Mouse (Mus musculus): ENCODE results near the gene Pea15a. TPM values are rescaled to one million over a fixed set of nuclear protein-coding genes. Genes with fewer than 3 reads are reported as not detected.

Gene Pea15a
- polyA plus RNA-seq, 1 experiment from 2014 or later, result 14.5 TPM

- no peak overlapping the region for H3K9ac ChIP-seq (replicated peaks)
- DNase-seq, result no peak
- H3K9me3 ChIP-seq (ENCODE audit: low read length), result no peaks in the 10 kb centered on the region
- H3K4me1 ChIP-seq (ENCODE audit: insufficient read depth), result peaks cover 6% of the 10 kb centered on the region
- no peak overlapping the region for H3K27ac ChIP-seq (ENCODE audit: low read depth)
- H3K27me3 ChIP-seq (ENCODE audit: insufficient read depth, low read length), result no peaks in the 10 kb centered on the region
- no peak overlapping the region for H3K4me3 ChIP-seq (ENCODE audit: low read depth, low read length)
- H3K4me2 ChIP-seq (ENCODE audit: low read depth, low read length), result no peak overlapping the region
- peaks cover 16% of the 10 kb centered on the region for H3K36me3 ChIP-seq (replicated peaks; ENCODE audit: insufficient read depth, low read length)
- ATAC-seq, result peak; percentile 71
- TF ChIP-seq EP300 (IDR thresholded peaks at IDR 0.05; ENCODE audit: low read depth), result no peak
- TF ChIP-seq CTCF (IDR thresholded peaks at IDR 0.05; ENCODE audit: low read depth), result no peak
Measured at GRCm38 (mm10) chr1:172160508-172160907, 46.1 kb downstream of the Pea15a start.

- no peaks in the 10 kb centered on the region for H3K9me3 ChIP-seq (ENCODE audit: low read length)
- no peak overlapping the region for H3K9ac ChIP-seq (replicated peaks)
- no peak overlapping the region for H3K4me3 ChIP-seq (ENCODE audit: low read depth, low read length)
- no peak for DNase-seq
- WGBS (ENCODE audit: insufficient replicate concordance), result 68% methylated on average over 4 of the region's 4 CpGs
- TF ChIP-seq EP300 (IDR thresholded peaks at IDR 0.05; ENCODE audit: low read depth) (no peak), CTCF (IDR thresholded peaks at IDR 0.05; ENCODE audit: low read depth) (no peak)
- peaks cover 16% of the 10 kb centered on the region for H3K36me3 ChIP-seq (replicated peaks; ENCODE audit: insufficient read depth, low read length)
- no peaks in the 10 kb centered on the region for H3K27me3 ChIP-seq (ENCODE audit: insufficient read depth, low read length)
- H3K4me2 ChIP-seq (ENCODE audit: low read depth, low read length), result no peak overlapping the region
- peaks cover 6% of the 10 kb centered on the region for H3K4me1 ChIP-seq (ENCODE audit: insufficient read depth)
- no peak for ATAC-seq
- H3K27ac ChIP-seq (ENCODE audit: low read depth), result no peak overlapping the region
Measured at GRCm38 (mm10) chr1:172159970-172160369, 46.6 kb downstream of the Pea15a start.

GRCm38 (mm10) chr1:172155518-172155917 lies 51.1 kb downstream of the Pea15a start:
- Histone ChIP-seq H3K4me3 (ENCODE audit: low read depth, low read length) (no peak overlapping the region), H3K27ac (ENCODE audit: low read depth) (no peak overlapping the region; the same call in 1 of the 2 replicates), H3K9me3 (ENCODE audit: low read length) (no peaks in the 10 kb centered on the region), H3K4me1 (ENCODE audit: insufficient read depth) (peaks cover 9% of the 10 kb centered on the region), H3K4me2 (ENCODE audit: low read depth, low read length) (no peak overlapping the region), H3K36me3 (replicated peaks; ENCODE audit: insufficient read depth, low read length) (peaks cover 53% of the 10 kb centered on the region), H3K27me3 (ENCODE audit: insufficient read depth, low read length) (no peaks in the 10 kb centered on the region), H3K9ac (replicated peaks) (no peak overlapping the region)
- no peak for DNase-seq
- no peak for TF ChIP-seq EP300 (IDR thresholded peaks at IDR 0.05; ENCODE audit: low read depth)
- TF ChIP-seq CTCF (IDR thresholded peaks at IDR 0.05; ENCODE audit: low read depth), result no peak
- ATAC-seq, result no peak; the same call in 1 of the 2 replicates
- WGBS (ENCODE audit: insufficient replicate concordance), result 75% methylated on average over 3 of the region's 3 CpGs

GRCm38 (mm10) chr1:172154536-172154935 lies 52.1 kb downstream of the Pea15a start:
- no peak for DNase-seq
- no peaks in the 10 kb centered on the region for H3K27me3 ChIP-seq (ENCODE audit: insufficient read depth, low read length)
- ATAC-seq, result no peak
- H3K4me1 ChIP-seq (ENCODE audit: insufficient read depth), result peaks cover 16% of the 10 kb centered on the region
- H3K4me3 ChIP-seq (ENCODE audit: low read depth, low read length), result no peak overlapping the region
- no peaks in the 10 kb centered on the region for H3K9me3 ChIP-seq (ENCODE audit: low read length)
- H3K27ac ChIP-seq (ENCODE audit: low read depth), result no peak overlapping the region
- H3K36me3 ChIP-seq (replicated peaks; ENCODE audit: insufficient read depth, low read length), result peaks cover 60% of the 10 kb centered on the region
- TF ChIP-seq EP300 (IDR thresholded peaks at IDR 0.05; ENCODE audit: low read depth) (no peak), CTCF (IDR thresholded peaks at IDR 0.05; ENCODE audit: low read depth) (no peak)
- H3K4me2 ChIP-seq (ENCODE audit: low read depth, low read length), result no peak overlapping the region
- no peak overlapping the region for H3K9ac ChIP-seq (replicated peaks)
- 87% methylated on average over 3 of the region's 3 CpGs for WGBS (ENCODE audit: insufficient replicate concordance)

- Histone ChIP-seq H3K9ac (replicated peaks) (peak overlapping the region; percentile 100), H3K4me2 (ENCODE audit: low read depth, low read length) (peak overlapping the region; percentile 69), H3K4me3 (ENCODE audit: low read depth, low read length) (peak overlapping the region; percentile 100), H3K27me3 (ENCODE audit: insufficient read depth, low read length) (no peaks in the 10 kb centered on the region), H3K4me1 (ENCODE audit: insufficient read depth) (peaks cover 22% of the 10 kb centered on the region), H3K9me3 (ENCODE audit: low read length) (no peaks in the 10 kb centered on the region), H3K27ac (ENCODE audit: low read depth) (peak overlapping the region; percentile 99), H3K36me3 (replicated peaks; ENCODE audit: insufficient read depth, low read length) (peaks cover 40% of the 10 kb centered on the region)
- no peak for DNase-seq
- TF ChIP-seq CTCF (IDR thresholded peaks at IDR 0.05; ENCODE audit: low read depth), result no peak
- no peak for TF ChIP-seq EP300 (IDR thresholded peaks at IDR 0.05; ENCODE audit: low read depth)
- WGBS (ENCODE audit: insufficient replicate concordance), result 6% methylated on average over 19 of the region's 19 CpGs
- ATAC-seq, result no peak
Measured at GRCm38 (mm10) chr1:172148955-172149815, 57.4 kb downstream of the Pea15a start.

- H3K9ac ChIP-seq (replicated peaks), result peak overlapping the region; percentile 100
- H3K27ac ChIP-seq (ENCODE audit: low read depth), result peak overlapping the region; percentile 99
- H3K4me2 ChIP-seq (ENCODE audit: low read depth, low read length), result peak overlapping the region; percentile 69
- H3K4me1 ChIP-seq (ENCODE audit: insufficient read depth), result peaks cover 22% of the 10 kb centered on the region
- DNase-seq (peak; percentile 78), ATAC-seq (peak; percentile 43)
- no peaks in the 10 kb centered on the region for H3K9me3 ChIP-seq (ENCODE audit: low read length)
- peaks cover 34% of the 10 kb centered on the region for H3K36me3 ChIP-seq (replicated peaks; ENCODE audit: insufficient read depth, low read length)
- H3K27me3 ChIP-seq (ENCODE audit: insufficient read depth, low read length), result no peaks in the 10 kb centered on the region
- WGBS (ENCODE audit: insufficient replicate concordance), result under 1% methylated on average over 40 of the region's 40 CpGs
- TF ChIP-seq EP300 (IDR thresholded peaks at IDR 0.05; ENCODE audit: low read depth) (no peak), CTCF (IDR thresholded peaks at IDR 0.05; ENCODE audit: low read depth) (no peak)
- H3K4me3 ChIP-seq (ENCODE audit: low read depth, low read length), result peak overlapping the region; percentile 100
Measured at GRCm38 (mm10) chr1:172148279-172148954, 58.2 kb downstream of the Pea15a start.

Measured in liver, postnatal 0 days (tissue).